Mouse (Mus musculus): ENCODE data around the gene Map2k3.

Gene Map2k3

DNA sequence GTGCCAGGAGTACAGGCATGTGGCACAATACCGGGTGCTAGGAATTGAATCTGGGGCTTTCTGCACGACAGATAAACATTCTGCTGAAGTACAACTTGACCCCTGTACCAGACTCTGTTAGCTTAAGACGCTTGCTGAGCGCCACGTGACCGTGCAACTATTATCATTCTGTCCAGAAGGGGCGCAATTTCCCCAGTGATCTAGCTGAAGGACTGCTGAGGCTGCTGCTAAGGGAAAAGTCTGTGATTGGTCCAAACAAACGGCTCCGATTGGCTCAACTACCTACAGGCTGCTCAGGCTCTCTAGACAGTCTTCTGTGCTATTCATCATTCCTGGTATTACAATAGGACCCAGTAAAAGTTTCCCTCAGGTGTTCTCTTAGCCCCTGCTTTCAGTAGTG is 4.6 kb upstream of the Map2k3 start:
- DNase-seq (ENCODE audit: low spot score in 2 of 2) = peak; percentile 90 to 91

- DNase-seq (ENCODE audit: low spot score in 2 of 2) = peak; percentile 49 to 56
These were observed 1.0 kb upstream of the Map2k3 start for GRCm38 (mm10) chr11:60930724-60931281.

GRCm38 (mm10) chr11:60931282-60931868 is 458 bp upstream of the Map2k3 start:
- peak in 1 of 2 experiments; percentile 40 for DNase-seq (ENCODE audit: low spot score in 2 of 2)

- DNase-seq (ENCODE audit: low spot score in 2 of 2) = no peak
These were observed 729 bp downstream of the Map2k3 start for GRCm38 (mm10) chr11:60932503-60933020.

DNA sequence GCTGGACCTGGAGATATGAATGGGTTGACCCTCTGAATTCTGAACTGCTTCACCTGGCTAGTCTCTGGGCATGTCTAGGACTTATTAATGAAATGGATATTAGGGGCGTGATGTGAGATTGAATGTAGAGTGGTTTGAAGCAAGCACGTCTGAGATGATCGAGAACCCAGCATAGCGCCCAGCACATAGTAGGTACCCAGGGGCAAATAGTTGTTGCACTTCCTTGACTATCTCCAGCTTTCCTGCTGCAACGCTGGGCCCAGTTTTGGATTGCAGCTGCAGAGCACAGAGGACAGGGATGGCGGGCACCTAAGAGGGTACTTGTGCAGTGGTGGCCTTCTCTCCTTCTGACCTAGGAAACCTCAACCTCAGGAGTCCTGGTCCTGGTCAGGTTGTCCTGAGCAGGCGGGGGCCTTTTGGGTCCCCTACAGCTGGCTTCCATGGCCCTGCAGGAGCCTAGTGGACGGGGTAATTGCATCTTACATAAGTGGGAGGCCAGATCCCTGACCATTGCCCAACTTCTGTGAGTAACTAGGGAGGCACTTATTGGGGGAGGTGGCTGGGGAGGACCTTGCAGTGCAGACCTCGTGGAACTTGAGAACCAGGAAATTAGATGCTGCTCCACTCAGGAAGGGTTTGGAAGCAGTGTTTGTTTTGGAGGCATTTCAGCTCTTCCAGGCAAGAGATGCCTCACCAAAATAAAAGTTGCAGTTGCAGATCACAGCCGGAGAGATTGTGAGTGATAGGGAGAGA is 1.5 kb downstream of the Map2k3 start:
- DNase-seq (ENCODE audit: low spot score in 2 of 2) = peak; percentile 67 to 79

- DNase-seq (ENCODE audit: low spot score in 2 of 2) = no peak
These were observed 3.0 kb downstream of the Map2k3 start for GRCm38 (mm10) chr11:60934795-60935194.

DNA sequence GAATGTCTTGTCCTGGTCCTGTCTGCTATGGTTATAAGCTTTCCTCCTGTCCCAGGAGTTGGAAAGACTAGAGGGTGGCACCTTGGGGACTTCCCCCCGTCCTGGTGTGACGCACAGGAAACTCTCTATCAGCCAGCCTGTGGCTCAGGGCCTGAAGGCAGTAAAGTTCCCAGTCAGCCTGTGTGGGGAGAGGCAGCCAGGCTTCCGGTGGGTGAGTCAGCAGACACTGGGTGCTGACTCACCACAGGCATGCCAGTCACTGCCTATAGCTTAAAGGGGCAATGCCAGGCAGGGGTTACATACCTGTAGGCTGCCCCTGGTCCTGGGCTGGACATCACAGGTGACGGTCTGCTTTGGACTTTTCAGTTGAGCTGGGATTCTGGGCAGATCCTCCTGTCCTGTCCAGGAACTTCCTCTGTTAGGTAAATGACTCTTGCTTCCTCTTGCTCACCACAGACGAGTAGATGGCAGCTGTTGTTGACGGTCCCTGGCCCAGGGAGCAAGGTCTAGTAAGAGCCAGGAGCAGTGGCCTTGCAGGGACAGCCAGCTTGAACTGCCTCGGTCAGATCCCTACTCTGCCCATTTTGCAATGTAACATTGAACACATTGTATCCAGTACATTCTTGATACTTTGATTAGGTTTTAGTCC is 3.6 kb downstream of the Map2k3 start:
- peak; percentile 83 to 85 for DNase-seq (ENCODE audit: low spot score in 2 of 2)

GRCm38 (mm10) chr11:60935975-60936373 is 4.1 kb downstream of the Map2k3 start:
- no peak for DNase-seq (ENCODE audit: low spot score in 2 of 2)

DNA sequence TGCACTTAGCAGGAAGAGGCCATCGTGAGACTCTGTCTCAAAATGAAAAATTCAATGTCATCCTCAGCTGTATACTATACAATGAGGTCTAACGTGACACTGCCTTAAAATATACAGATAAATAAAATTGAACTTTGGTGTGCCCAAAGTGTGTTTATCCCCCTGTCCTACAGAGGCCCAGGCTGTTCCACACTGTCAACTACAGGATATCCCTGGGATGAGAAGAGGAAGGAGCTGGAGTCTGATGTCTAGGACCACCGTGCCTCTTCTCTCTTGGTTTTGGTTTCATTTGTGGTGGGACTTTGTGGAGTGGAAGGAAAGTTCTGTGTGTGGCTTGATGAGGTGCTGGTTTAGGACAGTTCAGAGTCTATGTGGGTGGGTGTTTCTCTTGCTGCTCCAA is 5.8 kb downstream of the Map2k3 start:
- DNase-seq (ENCODE audit: low spot score in 2 of 2) = no peak

DNA sequence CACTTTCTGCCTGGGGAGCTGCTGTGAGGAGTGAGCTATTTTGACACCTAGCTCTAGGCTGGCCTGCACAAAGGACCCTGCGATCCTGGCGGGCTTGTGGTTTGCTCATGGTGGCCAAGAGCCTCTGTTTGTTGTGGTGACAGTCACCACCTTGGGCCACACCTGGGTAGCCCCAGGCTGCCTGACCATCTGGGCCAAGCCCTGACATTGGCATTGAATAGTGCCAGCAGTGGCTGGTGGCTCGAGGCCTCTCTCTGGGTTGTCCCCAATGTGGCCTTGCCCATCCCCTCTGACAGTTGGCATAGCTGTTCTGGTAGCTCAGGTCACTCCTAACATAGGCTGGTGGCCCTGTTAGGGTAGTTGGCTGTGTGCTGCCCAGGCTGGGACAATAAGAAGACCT is 7.7 kb downstream of the Map2k3 start:
- DNase-seq (ENCODE audit: low spot score in 2 of 2) = peak; percentile 70 to 72

GRCm38 (mm10) chr11:60940501-60940900 is 8.7 kb downstream of the Map2k3 start:
- no peak for DNase-seq (ENCODE audit: low spot score in 2 of 2)

GRCm38 (mm10) chr11:60941370-60941769 is 9.5 kb downstream of the Map2k3 start:
- DNase-seq (ENCODE audit: low spot score in 2 of 2) = no peak

- no peak for DNase-seq (ENCODE audit: low spot score in 2 of 2)
These were observed 10.6 kb downstream of the Map2k3 start for GRCm38 (mm10) chr11:60942263-60943015.

- no peak for DNase-seq (ENCODE audit: low spot score in 2 of 2)
These were observed 13.2 kb downstream of the Map2k3 start for GRCm38 (mm10) chr11:60945003-60945402.

- no peak for DNase-seq (ENCODE audit: low spot score in 2 of 2)
These were observed 20.1 kb downstream of the Map2k3 start for GRCm38 (mm10) chr11:60951896-60952295.

GRCm38 (mm10) chr11:60952362-60952761 is 20.5 kb downstream of the Map2k3 start:
- DNase-seq (ENCODE audit: low spot score in 2 of 2) = no peak

DNA sequence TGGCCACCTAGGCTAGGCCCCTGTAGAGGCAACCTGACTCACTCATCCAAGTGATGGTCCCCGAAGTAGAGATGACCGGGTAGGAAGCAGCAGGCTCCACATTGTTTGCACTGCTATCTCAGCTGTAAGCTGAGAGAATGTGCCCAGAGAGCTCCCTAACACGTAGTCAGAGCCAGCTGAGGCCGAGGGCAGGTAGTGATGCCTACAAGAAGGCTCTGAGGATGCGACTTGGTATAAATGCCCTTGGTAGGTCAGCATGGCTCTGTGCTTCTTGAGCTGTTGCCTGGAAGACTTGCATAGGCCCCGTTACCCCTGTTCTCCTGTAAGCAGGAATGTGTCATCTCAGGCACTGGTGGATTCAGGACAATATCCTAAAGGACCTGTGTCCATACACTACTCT is 21.2 kb downstream of the Map2k3 start:
- DNase-seq (ENCODE audit: low spot score in 2 of 2) = no peak

DNA sequence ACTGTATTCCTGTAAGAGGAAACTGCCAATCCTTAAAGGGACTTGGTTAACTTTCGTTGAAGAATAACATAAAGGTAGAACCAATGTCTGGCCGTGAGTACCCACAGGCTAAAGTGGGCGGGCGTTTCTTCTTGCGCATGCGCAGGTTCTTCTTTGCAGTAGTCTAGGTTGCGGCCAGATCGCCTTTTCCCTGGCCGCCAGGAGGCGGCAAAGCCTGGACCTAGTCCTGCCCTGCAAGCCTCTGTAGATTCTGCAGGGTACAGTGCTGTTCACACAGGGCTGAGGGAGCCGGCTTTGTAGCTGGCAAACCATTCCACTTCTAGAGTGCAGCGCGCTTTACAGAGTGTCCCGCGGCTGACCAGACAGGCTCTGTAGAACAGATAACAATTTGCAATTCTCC is 22.0 kb downstream of the Map2k3 start:
- DNase-seq (ENCODE audit: low spot score in 2 of 2) = peak; percentile 78 to 82

GRCm38 (mm10) chr11:60954255-60955104 is 22.6 kb downstream of the Map2k3 start:
- no peak for DNase-seq (ENCODE audit: low spot score in 2 of 2)

DNA sequence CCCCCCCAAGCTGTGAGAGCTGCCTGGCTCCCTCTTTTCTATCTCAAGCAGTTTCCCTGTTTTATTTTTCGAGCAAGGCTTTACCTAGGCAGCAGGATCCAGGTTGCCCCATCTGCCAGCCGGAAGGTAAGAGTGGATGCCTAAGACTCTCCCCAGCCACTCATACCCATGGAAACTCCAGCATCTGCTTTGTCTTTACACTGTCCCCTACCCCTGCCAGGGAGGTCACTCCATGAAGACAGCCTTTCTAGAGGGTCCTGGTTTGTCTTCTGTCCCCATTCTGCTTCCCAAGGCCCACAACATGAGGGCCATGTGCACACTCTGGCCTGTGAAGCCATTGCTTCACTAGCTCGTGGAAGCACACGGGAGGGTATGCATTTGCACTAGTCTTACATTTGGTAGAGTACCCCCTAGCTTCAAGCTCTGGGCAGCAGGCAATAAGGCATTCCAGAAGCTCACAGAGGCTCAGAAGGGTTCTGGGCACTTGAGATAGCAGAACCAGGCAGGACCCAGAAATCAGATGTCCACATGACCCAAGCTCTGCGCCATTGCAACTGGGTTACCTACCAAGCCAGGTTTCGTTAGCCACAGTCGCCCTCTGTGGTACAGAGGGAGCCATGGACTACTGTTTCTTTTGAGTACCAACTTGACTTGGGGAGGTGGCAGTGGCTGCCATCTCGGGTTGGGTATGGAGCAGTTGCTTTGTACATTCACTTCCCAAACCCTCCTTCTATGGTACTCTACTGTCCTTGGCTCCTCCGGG is 24.0 kb downstream of the Map2k3 start:
- no peak for DNase-seq (ENCODE audit: low spot score in 2 of 2)
